Mouse (Mus musculus) layer of hippocampus, adult 18-20 months (tissue): ENCODE measurements around the gene D8Ertd738e. TPM values are rescaled to one million over a fixed set of nuclear protein-coding genes. Genes with fewer than 3 reads are reported as not detected.

Experiments
- DNase-seq, 2 experiments: peaks; one replicate each; pipeline ENCODE4 v3.0.0; 2022; ENCODE audit warnings: low spot score in 2 of 2
- total RNA-seq, 2 experiments: library from RNA; stranded (reverse); gene quantifications; 2 replicates each; pipeline ENCODE4 v1.2.3; 2021

D8Ertd738e gene
- total RNA-seq, 2 experiments from 2014 or later: 132 to 136 TPM

- DNase-seq: peak; percentile 98 to 100
These were observed 12.5 kb downstream of the D8Ertd738e start, which contains the start of gene Zswim4 for GRCm38 (mm10) chr8:84236998-84237473. Gene Zswim4 (minus strand): TSS chr8:84237055.

DNA sequence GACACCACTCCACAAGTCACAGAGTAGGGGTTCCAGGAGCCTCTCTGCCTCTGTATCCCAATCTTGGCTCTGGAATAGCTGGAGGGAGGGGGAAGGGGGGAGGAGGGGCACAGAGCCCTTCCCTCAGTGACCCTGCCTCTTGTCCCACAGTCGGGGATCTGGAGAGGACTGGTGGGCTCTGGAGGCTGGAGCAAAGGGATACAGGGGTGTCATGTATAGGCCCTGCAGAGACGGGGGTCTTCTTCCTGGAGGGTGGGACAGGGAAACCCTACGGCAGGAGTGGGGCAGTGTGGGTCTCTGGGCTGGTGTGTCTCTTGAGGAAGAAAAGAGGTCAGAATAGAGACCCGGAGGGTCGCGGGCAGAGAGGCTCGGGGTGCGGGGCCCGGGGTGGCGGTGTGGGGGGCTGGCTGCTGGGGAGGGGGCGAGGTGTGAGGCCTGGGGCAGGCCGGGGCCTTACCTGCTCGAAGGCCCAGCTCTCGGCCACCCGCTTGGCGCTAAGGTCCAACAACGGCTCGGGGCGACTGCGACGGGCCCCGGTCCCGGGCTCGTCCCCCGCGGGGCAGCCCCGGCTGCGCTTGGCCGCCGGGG is 13.0 kb downstream of the D8Ertd738e start:
- no peak for DNase-seq

- DNase-seq: no peak
These were observed 13.6 kb downstream of the D8Ertd738e start for GRCm38 (mm10) chr8:84235746-84236409.

DNA sequence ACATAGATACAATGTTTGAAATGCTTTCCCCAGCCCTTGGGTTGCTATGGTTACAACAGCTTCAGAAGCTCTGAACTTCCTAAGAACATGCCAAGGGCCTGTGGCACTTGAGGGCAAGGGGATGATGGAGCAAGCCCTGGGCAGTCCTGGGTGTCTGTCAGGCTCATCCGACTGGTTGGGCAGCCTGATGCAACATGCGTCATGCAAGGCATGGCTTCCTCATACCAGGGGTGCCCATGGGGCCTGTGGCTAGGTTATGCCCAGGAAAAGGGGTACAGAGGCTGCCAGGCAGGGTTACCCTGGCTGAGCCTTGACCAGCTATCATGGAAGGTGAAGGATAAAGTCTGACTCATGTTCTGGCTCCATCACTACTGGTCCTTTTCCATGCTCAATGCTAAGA is 16.5 kb downstream of the D8Ertd738e start:
- DNase-seq: no peak

- DNase-seq: no peak
These were observed 18.8 kb downstream of the D8Ertd738e start for GRCm38 (mm10) chr8:84230735-84231134.

- DNase-seq: peak in 1 of 2 experiments; percentile 60
These were observed 26.0 kb downstream of the D8Ertd738e start for GRCm38 (mm10) chr8:84223322-84224029.

- DNase-seq: peak in 1 of 2 experiments; percentile 74
These were observed 26.9 kb downstream of the D8Ertd738e start for GRCm38 (mm10) chr8:84222566-84223165.

- DNase-seq: no peak
These were observed 29.4 kb downstream of the D8Ertd738e start for GRCm38 (mm10) chr8:84220105-84220504.

GRCm38 (mm10) chr8:84218143-84218542 is 31.4 kb downstream of the D8Ertd738e start:
- no peak for DNase-seq

DNA sequence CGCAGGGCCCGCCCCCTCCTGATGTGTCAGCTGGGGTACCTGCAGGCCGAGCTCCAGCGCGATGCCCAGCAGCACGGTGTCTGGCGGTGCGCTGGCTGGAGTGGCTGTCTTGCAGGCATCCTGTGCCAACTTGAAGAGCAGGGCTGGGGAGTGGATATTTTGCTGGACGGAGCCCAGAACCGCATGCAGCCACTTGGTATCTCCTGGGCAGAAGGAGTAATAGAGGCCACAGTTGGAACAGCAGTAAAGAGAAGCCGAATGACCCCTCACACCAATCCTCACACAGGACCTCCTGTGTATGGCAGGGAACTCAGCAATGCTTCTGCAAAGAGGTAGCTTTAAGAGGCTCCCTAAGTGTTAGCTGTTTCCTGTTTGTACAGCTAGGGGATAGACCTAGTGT is 32.3 kb downstream of the D8Ertd738e start:
- DNase-seq: no peak

DNA sequence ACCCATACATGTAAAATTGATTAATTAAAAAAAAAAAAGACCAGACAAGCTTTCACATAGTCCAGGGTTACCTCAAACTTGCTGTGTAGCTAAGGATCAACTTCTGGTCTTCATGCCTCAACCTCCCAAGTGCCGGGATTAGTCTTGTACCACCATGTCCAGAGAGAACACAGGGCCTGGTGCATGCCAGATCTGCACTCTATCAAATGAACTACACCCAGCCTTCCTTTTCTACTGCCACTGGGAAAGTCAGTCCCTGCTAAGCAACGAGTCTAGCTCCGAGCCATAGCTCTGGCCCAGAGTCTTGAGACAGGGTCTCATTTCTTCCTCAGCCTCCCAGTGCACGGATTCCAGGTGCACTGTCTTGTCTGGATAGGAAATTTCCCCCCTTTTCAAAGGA is 36.2 kb downstream of the D8Ertd738e start:
- DNase-seq: no peak

DNA sequence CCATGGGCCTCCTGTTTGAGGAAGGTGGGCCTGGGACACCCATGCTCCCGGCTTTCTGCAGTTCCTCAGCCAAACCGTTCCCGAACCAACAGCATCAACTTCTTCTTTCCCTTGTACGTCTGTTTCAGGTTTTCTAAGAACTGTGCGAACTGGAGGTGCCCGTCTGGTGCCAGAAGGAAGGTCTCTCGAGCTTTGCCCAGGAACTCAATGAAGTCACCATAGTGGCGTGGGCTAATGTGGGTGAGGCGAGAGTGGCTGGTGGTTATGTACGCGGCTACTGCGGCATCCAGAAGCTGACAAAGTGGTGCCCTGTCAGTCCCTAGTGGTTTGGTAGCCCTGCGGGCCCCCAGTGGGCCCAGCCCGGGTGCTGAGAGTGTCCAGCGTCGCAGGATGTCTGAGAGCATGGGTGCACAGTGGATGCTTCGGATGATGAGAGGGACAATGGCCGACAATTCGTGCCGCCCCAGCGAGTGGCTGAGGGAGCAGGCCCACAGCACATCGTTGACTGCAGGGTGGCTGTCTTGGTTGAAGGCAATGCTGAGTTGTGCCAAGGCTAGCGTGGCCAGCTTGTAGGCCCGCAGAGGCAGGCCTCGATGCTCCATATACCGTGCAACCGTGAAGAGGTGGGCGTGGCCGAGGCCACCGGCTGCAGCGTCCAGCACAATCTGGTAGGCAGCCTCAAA is 37.5 kb downstream of the D8Ertd738e start:
- DNase-seq: no peak

GRCm38 (mm10) chr8:84211202-84211601 is 38.3 kb downstream of the D8Ertd738e start:
- DNase-seq: no peak

GRCm38 (mm10) chr8:84210167-84210791 is 39.2 kb downstream of the D8Ertd738e start:
- peak; percentile 66 to 89 for DNase-seq

- DNase-seq: no peak
These were observed 40.8 kb downstream of the D8Ertd738e start for GRCm38 (mm10) chr8:84208381-84209380.

- DNase-seq: no peak
These were observed 41.7 kb downstream of the D8Ertd738e start for GRCm38 (mm10) chr8:84207811-84208210.

DNA sequence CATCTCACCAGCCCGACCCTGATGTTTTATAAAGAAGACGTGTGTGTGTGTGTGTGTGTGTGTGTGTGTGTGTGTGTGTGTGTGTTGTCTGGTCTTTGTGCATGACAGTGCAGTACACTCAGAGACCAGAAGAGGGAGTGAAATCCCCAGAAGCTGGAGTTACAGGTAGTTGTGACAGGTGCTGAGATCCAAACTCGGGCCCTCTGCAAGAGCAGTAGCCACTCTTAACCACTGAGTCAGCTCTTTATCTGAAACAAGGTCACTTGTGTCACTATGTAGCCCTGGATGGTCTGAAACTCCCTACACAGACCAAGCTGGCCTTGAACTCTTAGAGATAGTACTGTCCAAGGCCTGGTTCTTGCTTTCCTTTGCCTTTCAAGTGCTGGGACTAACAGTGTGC is 42.9 kb downstream of the D8Ertd738e start:
- no peak for DNase-seq

DNA sequence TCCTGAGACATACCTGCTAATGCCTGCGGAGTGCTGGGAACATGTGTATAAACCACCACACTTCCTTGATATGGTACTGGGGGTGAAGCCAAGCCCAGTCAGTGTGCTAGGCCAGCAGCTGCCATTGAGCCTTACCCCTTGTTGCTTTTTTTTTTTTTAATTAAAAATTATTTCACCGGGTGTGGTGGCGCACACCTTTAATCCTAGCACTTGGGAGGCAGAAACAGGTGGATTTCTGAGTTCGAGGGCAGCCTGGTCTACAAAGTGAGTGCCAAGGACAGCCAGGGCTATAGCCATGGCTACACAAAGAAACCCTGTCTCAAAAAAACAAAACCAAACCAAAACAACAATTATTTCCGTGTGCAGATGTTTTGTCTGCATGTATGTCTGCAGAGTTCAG is 44.4 kb downstream of the D8Ertd738e start:
- no peak for DNase-seq
